Mouse (Mus musculus): Measurements from ENCODE around the gene Uri1. TPM values are rescaled to one million over a fixed set of nuclear protein-coding genes. Genes with fewer than 3 reads are reported as not detected.
A peak's percentile ranks its signal among the peaks of the same experiment; 100 is the strongest.

Uri1 gene
- total RNA-seq, 2 experiments from 2014 or later, result 31.2 to 33.4 TPM

DNA sequence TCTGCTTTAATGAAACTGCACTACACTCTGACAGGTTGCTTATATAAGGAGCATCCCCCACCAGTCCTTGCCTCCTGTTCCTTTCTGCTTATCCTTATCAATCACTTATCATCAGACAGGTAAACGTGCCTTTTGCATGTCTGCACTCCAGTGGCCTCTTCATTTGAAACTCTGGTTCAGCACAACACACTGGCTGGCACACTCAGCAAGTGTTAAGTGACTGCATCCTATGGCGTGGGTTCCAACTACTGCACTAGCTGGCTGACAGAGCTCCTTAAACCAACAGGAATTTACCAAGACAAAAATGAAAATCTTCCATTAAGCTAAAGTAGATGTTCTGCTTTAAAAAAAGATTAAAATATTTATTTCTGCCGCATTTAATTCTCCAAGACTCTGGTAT, 9.4 kb downstream of the Uri1 start:
- no peak for DNase-seq

DNA sequence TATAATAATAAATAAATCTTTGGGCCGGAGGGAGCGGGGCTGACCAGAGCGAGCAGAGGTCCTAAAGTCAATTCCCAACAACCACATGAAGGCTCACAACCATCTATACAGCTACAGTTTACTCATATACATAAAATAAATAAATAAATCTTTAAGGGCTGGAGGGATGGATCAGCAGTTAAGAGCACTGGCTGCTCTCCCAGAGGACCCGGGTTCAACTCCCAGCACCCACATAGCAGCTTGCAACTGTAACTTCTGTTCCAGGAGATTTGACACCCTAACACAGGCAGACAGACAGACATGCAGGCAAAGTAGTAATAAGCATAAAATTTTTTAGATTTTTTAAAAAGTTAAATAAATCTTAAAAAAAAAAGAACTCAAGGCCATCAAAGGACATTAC, 10.5 kb downstream of the Uri1 start:
- DNase-seq, result no peak

DNA sequence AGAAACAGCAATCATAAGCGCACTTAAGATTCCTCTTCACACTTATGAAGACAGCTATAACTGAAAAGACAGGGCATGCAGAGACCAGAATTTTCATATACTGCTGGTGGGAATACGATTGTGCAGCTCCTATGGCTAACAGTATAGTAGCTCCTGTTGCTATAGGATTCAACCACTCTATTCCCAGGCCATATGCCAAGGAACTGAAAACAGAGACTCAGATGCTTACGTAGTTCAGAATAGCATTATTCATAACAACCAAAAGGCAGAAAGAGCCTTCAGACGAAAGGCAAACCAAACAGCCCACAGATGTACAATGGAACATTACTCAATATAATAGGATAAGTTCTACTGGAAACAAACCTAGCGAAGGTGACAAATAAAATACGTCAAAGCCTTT, 15.0 kb downstream of the Uri1 start:
- DNase-seq, result no peak

DNA sequence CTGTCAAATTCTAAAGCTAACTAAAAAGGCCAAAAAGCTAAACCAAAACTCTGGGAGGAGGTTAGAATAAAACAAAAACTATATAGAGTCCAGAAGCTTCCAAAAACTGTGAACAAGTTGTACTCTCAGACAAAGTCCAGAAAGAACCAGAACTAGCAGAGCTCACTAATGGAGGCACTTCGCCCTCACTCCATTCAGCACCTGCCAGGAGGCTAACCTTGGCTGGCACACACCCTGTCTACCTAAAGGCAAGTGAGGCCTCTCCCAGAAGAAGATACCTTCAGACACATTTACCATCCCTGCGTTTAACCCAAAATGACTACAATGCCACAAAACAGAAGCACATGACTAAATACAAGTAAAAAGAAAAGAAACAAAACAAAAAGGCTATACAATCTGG, 20.9 kb downstream of the Uri1 start:
- DNase-seq, result no peak

DNA sequence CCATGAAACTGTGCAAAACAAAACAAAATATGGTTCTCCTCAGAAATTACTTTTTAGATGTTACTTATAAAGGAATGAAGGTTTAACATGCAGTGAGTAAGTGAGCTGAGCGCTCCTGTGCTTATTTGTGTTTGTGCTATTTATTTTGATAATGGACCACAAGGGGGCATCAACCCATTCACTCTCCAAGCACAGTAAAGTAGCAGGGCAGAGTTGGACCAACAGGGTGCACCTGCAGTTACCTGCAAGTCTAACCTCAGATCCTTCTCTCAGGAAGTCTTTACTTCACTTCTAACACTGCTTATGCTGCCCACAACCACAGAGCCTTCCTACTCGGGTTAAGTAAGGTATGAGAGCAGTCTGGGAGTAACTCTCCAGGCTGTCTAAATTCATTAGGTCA, 23.7 kb downstream of the Uri1 start:
- no peak for DNase-seq

DNA sequence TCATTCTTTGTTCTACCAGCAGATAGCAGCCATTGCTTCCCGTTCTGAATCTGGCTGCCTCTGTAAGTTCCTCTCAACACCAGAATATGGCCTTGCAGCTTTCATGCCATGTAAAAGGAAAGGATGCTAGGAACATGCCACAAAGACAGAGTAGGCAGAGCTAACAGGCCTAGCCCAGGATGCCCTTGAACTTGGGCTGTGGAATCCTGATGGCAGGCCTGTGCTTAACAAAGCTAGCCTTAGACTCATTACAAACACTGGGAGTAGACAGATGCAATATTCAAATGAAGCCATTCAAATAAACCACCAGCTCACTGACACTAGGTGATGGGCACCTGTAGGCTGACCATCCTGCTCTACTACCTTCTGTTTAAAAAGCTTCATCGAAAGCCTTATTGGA, 30.5 kb downstream of the Uri1 start:
- DNase-seq, result no peak

DNA sequence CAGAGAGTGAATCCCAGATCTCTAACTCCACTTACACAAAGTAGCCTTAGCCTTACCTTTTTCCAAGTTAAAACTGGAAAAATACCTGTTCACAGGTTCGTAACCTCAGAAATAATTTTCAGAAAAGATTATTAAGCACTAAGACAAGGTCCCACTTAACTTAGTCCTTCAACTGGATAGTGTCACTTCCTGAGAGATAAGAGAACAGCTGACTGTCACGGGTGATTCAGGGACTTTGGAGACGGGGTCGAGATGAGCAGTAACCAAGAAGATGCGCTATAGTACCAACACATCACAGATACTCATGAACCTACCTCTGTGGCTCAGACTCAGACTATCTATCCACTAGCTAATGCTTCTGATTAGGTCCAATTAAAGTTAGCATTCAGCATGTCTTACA, 38.5 kb downstream of the Uri1 start:
- no peak for DNase-seq

DNA sequence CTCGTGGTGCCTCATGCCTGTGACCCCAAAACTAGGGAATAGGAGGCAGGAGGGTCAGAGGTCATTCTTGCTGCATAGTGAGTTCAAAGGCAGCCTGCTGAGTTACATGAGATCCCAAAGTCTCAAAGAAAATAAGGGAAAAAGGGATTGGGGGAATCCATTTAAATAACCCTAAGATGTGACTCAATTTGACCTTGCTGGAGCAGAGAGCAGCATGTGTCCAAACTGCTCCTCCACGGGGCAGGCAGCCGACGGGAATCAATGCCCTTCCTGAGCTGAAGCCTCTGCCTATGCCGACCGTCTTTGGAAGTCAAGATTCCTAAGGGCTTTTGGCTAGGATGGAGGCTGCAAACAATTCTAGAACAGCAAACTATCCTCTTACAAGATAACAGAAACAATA, 39.9 kb downstream of the Uri1 start:
- no peak for DNase-seq

DNA sequence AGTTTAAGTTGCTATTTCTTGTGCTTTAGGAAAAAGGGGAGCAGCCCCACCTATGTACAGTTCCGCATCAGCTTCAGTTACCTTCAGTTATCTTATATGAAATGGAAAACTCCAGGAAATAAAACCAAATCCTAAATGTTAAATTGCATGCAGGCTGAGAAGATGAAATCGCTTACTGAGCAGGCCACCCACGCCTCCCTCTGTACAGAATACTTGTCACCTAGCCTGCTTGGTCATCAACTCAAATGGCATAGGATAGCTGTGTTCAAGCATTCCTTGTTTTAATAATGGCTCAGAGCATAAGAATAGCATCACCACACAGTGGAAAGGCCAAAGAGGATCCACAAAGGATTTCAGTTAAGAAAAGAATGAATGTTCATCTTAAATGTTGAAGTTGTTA, 43.6 kb downstream of the Uri1 start:
- DNase-seq, result no peak

DNA sequence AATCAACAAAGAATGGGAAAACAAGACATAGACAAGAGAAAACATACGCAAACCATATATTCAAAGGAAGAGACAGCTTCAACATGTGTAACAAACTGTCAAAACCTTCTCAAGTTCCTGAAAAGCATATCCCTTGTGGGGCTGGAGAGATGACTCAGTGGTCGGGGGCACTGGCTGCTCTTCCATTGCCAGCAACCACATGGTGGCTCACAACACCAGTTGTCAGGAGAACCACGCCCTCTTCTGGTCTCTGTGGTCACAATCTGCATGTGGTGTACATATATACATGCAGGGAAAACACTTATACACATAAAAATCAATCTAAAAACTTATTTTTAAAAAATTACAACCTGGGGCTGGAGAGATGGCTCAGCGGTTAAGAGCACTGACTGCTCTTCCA, 44.9 kb downstream of the Uri1 start:
- no peak for DNase-seq

DNA sequence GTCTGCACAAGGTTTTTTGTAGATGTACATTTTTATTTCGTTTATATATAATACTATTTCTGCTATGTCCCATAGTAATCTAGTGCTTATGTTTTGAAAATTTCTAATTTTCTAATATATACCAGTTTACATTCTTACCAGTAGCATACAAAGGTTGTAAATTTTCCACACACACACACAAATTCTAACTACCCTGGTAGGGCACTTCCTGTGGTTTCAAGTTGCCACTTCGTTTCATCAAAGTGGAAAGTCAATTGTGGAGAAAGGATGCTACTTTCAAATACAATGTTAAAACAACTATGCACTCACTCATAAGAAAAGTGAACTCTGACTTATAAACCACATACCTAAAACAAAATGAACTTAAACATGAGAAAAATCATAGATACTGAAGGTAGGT, 45.7 kb downstream of the Uri1 start:
- no peak for DNase-seq

DNA sequence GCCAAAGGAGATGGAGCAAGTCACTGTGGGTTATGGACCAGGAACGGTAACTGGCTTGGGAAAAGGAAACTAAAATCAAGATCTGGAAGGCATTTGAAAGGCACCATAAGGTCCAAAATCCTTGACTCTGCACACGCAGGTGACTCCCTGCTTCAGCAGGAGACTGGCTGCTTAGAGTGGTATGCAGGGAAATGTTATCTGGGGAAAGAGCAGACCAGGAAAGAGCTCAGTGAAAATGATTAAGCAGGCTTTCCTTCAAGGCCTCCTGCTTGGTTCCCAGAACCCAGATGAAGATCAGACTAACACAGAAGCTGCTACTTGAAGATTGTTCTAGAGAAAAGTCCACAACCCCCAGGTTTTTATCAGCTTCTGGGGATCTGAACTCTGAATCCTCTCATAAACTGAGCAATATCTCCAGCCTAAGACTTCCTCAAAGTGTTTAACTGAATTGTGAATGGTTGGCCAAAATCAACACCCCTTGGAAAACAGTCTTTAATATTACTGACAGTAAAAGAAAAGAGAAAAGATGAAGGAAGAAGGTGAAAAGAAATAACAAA, 50.3 kb downstream of the Uri1 start:
- DNase-seq, result no peak

DNA sequence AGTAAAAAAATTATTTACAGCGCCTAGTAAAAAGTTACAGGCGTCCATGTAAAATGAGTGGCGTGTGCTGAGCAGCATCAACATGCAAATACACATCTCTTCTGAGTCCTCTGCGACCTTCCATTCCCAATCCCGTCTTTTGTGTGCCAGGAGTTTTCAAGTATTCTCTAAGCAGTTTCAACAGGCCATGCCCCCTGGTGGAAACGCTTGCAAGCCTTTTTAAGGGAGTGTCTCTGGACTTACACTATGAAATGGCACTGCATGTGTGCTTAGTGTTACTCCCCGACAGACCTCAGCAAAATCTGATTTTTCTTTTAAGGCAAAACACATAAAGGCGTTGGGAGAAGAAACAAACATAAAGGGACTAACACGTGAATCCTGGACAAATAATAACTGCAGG, 50.8 kb downstream of the Uri1 start:
- no peak for DNase-seq

DNA sequence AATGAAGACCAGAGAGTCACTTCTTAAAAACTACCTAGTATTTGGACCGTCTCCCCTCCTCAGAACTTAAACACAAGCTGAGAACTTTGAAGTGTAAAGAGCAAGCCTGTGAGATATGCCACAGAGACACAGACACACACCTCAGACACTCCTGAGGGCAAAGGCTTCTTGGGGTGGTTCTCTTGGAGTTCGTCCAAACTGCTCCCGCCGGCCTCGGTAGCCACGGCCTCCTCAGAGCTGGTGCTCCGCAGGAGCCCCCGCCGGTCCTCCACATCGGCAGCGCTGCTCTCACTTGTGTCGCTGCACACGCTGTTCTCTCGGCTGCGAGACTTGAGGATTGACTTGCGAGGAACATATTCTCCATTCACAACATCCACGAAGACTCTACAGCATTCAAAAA, 61.0 kb downstream of the Uri1 start:
- no peak for DNase-seq

DNA sequence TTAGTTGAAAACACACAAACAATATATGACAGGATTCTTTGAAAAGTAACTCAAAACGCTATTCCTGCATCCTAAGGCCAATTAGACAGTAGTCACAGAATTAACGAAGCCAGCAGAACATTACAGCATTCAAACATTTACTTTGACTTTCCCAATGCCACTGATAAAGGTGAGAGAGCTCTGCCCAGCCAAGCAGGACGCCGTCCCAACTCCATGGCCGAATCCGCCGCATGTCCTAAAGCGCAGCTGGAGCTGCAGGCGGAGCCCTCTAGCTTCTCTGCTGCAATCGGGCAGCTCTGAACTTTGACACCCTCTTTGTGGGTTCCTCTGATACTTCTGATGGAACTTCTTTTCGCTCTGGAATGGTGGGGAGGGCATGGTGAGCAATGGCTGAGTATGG, 62.1 kb downstream of the Uri1 start:
- no peak for DNase-seq

DNA sequence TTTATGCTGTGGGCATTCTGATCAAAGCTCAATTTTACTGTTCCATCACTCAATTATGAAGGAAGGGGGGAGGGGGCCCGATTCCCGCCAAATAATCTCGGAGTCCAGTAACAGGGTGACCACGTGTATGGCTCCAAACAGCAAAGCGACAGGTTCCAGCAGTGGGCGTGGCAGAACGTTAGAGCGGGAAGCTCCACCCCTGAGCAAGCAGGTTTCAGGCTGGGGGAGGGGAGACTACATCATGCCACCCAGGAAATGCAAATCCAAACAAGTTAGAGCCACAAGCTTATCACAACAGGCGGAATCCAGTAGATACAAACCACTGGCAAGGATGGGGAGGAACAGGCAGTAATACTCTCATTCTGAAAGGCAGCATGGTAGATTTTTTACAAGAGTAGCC, 71.5 kb downstream of the Uri1 start:
- no peak for DNase-seq

DNA sequence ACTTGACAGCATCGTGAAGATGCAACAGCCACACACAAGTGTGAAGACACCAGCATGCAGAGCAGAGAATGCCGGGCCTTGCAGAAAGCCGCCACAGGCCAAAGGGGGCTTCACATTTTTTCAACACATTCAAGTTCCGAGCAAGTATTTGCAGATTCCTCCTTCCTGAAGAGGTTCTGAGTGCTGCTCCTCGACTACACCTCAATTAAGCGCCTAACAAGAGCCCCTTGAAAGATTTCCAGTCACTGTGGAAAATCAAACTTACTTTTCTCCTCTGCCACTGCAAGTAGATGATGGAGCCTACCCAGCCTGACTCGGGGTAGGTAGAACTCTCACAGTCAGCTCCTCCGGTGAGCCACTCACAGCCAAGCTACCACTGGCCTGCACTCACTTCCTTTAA, 86.9 kb downstream of the Uri1 start:
- no peak for DNase-seq

DNA sequence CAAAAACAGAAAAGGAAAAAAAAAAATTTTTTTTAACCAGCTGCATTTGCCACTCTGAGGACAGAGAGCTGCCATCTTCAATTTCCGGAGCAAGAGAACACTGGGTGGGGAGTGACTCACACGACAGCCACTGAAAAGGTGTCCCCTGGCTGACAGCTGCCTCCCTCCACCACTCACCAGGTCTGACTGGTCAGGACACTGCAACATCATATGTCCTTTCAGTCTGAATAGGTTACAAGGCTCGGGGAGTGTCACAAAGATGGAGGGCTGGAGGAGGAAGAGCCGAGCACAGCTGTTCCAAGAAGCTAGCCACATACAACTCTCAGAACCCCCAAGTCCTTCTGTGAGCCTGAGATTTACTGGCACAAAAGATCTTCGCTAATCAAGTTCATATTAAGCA, 87.6 kb downstream of the Uri1 start:
- no peak for DNase-seq

DNA sequence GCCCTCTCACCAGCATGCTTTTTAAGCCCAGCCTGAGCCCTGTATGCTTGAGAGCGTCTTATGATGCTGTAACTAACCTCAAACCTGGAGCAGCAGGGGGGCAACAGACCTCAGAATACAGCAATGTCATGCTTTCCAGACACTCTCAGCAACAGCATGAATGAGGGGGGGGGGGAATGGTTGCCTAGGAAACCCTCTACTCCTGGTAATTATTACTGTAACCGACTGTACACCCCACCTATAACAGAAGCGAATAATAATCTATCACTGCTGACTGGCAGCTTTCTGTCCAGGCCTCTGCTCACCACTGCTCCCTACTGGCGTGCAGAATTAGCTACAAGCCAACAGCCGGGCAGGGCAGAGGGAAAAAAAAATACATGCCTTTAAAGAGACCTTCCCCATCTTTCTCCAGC, 88.6 kb downstream of the Uri1 start:
- peak; percentile 54 to 55 for DNase-seq

DNA sequence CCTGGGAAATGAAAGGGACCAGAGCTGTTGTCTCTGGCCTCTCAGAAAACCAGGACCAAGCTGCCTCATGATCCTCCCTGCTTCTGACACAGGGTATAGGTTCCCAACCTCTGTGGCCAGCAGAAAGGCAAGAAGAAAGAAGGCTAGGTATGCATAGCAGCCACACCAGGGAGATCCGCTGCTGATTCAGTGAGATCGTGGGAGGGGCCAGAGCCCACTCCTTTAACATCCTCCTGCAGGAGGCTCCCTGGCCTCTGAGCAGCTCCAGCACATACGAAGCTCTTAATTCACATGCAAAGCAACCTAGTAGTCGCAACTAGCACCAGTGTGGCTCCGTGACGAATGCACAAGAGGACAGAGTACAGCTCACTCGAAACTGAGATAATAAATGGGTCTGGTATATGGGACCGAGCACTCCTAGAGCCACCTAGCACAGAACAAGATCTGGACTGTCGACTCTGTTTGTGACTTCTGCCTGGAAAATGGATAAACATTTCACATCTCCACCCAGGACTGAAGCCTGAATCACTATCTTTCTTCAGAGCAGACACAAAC, 89.5 kb downstream of the Uri1 start:
- DNase-seq, result no peak

DNA sequence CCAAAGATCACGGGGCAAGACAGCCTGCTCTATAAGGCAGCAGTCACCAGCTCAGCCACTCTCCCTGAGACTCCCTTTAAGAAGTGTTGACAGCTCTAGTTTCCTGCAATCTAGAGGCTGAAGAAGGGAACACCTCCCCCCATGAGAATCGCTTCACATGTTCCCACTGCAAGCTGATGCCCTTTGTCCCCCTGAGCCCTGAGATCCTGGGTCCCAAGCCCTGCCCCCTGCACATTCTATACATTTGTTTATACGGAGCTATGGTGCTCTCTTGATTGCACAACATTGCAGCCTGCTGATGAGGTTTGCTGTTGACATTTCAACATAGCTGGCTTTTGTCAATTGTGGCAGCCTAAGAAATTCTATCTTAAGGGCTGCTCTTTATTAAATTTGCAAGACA, 91.7 kb downstream of the Uri1 start:
- no peak for DNase-seq

DNA sequence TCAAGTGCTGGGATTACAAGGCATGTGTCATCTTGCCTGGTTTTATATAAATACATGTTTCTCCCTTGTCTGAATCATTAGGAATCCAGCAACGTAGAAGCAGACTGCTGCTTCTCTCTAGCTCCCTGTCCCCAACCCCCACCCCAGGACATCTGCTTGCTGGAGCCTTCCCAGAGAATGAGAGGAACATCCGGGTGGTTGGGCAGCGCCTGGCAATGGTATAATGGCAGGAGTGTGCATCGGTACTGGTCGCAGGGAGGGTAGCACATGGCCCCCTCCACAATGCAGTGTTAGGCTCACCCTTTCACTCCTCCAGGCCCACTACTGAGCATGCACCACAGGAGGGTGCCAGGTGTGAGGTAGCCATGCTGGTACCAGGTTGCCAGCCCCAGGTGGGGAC, 93.6 kb downstream of the Uri1 start:
- DNase-seq, result peak; percentile 54 to 63

DNA sequence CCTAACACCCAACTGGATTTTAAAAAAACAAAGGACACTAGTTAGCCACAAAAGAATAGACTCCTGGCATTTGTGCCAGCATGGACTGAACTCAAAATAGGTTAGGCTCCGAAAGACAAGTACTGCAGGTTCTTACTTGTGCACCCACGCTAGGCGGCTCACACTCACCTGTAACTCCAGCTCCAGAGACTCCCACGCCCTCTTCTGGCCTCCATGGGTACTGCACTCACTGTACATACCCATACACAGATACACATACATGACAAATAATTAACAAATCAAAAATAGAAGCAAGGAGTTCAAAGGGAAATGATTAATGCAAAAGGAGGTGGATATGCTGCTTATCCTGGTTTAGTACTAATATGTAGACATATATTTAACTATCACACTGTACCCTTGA, 100.4 kb downstream of the Uri1 start:
- no peak for DNase-seq

DNA sequence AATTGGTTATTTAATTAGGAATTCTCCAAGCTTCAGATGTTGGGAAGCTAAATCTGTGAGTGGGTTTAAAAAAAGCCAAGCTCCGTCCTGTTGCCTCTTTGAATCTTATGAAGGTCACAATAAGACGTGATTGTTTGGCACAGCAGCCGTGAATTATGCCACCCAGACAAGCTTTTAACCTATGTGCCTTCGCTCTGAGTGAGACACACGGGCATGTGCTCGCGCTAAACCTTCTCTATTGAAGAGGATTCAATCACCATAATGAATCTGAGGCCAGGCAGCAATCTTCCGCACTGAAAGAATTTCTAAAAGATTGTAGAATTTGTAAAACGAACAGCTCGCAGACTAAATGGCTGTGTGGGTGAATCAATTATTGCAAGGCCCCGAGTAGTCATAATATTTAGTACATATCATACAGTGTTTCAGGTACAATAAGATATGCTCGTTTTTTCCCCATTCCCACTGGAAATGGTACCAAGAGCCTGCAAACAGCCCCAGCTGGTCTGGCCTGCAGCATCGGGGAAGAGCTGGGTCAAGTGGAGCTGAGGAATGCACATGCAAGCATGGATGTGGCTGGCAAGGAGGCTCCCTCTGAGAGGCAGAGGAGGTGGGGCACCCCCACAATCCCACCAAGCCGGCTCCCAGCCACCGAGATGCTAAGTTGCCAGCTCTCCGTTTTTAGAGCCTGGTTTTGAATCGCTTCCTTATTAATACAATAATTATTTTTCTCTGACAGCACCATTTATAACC, 101.5 kb downstream of the Uri1 start:
- DNase-seq, result no peak

DNA sequence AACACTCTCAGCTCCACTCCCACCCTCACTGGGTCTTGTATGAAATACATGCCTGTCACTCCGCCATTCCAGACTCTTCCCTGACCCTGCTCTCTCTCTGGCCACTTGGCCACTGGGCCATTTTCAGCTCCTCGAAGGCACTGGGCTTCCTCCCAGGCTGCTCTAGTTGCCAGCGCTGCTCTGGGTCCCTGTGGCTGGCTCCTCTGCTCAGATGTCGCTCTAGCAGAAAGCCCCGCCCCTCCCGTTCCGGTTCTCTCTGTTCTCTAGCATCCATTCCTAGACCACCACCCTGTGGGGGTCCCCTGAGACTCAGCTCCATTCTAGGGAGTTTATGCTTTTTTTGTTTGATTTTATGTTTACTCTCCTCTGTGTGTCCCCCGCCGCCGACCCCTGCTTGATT, 104.4 kb downstream of the Uri1 start:
- no peak for DNase-seq
